ENCODE assay signal across 10 mouse cellular contexts in the genomic region with DNA sequence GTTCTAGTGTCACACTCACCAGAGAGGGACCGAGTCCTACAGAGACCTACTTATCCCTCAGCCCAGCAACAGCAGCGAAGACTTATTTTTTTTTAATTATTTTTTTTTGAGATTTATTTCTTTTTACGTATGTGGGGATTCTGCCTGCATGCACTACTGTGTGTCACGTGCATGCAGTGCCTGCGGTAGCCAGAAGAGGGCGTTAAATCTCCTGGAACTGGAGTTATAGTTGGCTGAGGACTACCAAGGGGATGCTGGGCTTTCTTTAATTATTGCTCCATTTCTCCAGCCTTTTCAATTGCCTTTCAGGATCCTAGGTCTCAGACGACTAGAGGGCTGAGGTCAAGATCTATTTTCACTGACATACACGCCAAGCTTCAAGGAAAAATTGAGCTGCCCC. TPM values are rescaled to one million over a fixed set of nuclear protein-coding genes. Genes with fewer than 3 reads are reported as not detected.
A peak's percentile ranks its signal among the peaks of the same experiment; 100 is the strongest.
DNase-seq lines count a peak whose midpoint lies in the region; ATAC-seq lines count a peak whose summit lies in the region.
"Had no signal": no experiment of that assay in that cellular context is flagged by ENCODE, and none has a peak within 500 bp of the region (broad histone marks: within the 10 kb centered on the region; RNA-seq: fewer than 3 reads in every experiment).

No protein-coding gene starts in this region.

- WGBS in heart, embryonic 12.5 days, result 61% methylated on average over 8 of the region's 8 CpGs

- H3K4me3 ChIP-seq in heart, embryonic 12.5 days, result no peak overlapping the region

- no peak overlapping the region for H3K9ac ChIP-seq in heart, embryonic 12.5 days

- intact Hi-C loops in heart, postnatal 10 days (cut with DNase I), result loop anchor here (5.0 kb wide), 1 partner anchor 125 kb away; no protein-coding TSS in a partner anchor
- intact Hi-C loops in left cerebral cortex, postnatal 25 days (cut with DNase I), result loop anchor here (2.0 kb wide), 1 partner anchor 74 kb away; the partner anchor contains the start of gene Rasa3

- no peak for ATAC-seq in heart, embryonic 12.5 days (ENCODE audit: insufficient number of reproducible peaks, low FRiP score)

- H3K36me3 ChIP-seq in heart, embryonic 12.5 days, result peaks cover 32% of the 10 kb centered on the region

- DNase-seq in heart, postnatal 10 days, result peak; percentile 40 to 63
- peak; percentile 53 to 70 for DNase-seq in right cerebral cortex, postnatal 10 days (ENCODE audit: low spot score in 2 of 2)
- DNase-seq in right cerebral cortex, postnatal 36 days (ENCODE audit: low spot score in 2 of 2), result no peak
- peak; percentile 65 for DNase-seq in adrenal gland, postnatal 10 days
- peak; percentile 57 to 59 for DNase-seq in layer of hippocampus, postnatal 14 days (ENCODE audit: low spot score in 2 of 2)
- no peak for DNase-seq in frontal cortex, adult 2 months (ENCODE audit: extremely low spot score in 1 of 2, low spot score in 1 of 2)
- DNase-seq in left cerebral cortex, postnatal 25 days (ENCODE audit: low spot score in 2 of 2), result no peak

- H3K27ac ChIP-seq in heart, embryonic 12.5 days (ENCODE audit: poor library complexity, severe bottlenecking), result no peak overlapping the region

- no peaks in the 10 kb centered on the region for H3K27me3 ChIP-seq in heart, embryonic 12.5 days (replicated peaks)

- H3K9me3 ChIP-seq in heart, embryonic 12.5 days (replicated peaks), result no peaks in the 10 kb centered on the region

- peaks cover 37% of the 10 kb centered on the region for H3K4me1 ChIP-seq in heart, embryonic 12.5 days (replicated peaks)

- no peak overlapping the region for H3K4me2 ChIP-seq in heart, embryonic 12.5 days

RNA-seq across cellular contexts. Expression of gene 1700029H14Rik, which starts 40.4 kb away (rescaled TPM):
- total RNA-seq in heart, postnatal 10 days (2021), result not detected
- polyA plus RNA-seq in heart, embryonic 12.5 days (2016; fragmentation: Nextera tagmentation; extraction: Ambion mirVana), result not detected in 2 replicates
- total RNA-seq in adrenal gland, postnatal 10 days (2021), result not detected
- 1 to 10 TPM in 1 of 2 experiments, under 1 TPM in 1; 0.41 to 1.3 TPM for total RNA-seq in layer of hippocampus, postnatal 14 days (2021)
- polyA plus RNA-seq in frontal cortex, adult 2 months (2012; rRNA removed), result 0.14 TPM in 1 of 2 replicates, not detected in the other
- not detected for total RNA-seq in left cerebral cortex, postnatal 25 days (2021)
- total RNA-seq: common myeloid progenitor, adult 5-6 weeks had no signal
- polyA plus RNA-seq: intestine, embryonic 14.5 days had no signal

Comparison
In these comparisons a context has a peak if more than half of its experiments do, and no peak if none do; other contexts are left out.
1. DNase-seq: peak in heart, postnatal 10 days (2 of 2), right cerebral cortex, postnatal 10 days (2 of 2), adrenal gland, postnatal 10 days (single experiment) and layer of hippocampus, postnatal 14 days (2 of 2); none in right cerebral cortex, postnatal 36 days (0 of 2), frontal cortex, adult 2 months (0 of 2) and left cerebral cortex, postnatal 25 days (0 of 2).